Mouse (Mus musculus) WW6 (cell line): ENCODE data around the gene Msmp.
"Not testable (repeated sequence)": the region's sequence is repeated elsewhere in the genome, so short reads cannot be mapped to it uniquely, and the experiment has no call there.

Experiments
- DNase-seq: peaks from one replicate; pipeline ENCODE4 v3.0.0-alpha.2; 2013; ENCODE audit warnings: low read depth, low spot score

The Msmp gene

GRCm38 (mm10) chr4:43596597-43596996 lies 12.3 kb upstream of the Msmp start:
- not testable (repeated sequence) for DNase-seq

GRCm38 (mm10) chr4:43593453-43593852 lies 9.2 kb upstream of the Msmp start:
- DNase-seq: no peak

- DNase-seq: no peak
Measured at GRCm38 (mm10) chr4:43591961-43592360, 7.7 kb upstream of the Msmp start.

- no peak for DNase-seq
Measured at GRCm38 (mm10) chr4:43591543-43591942, 7.2 kb upstream of the Msmp start.

GRCm38 (mm10) chr4:43587681-43588080 lies 3.4 kb upstream of the Msmp start:
- no peak for DNase-seq

GRCm38 (mm10) chr4:43586411-43586810 lies 2.1 kb upstream of the Msmp start:
- DNase-seq: no peak

- DNase-seq: no peak
Measured at GRCm38 (mm10) chr4:43585682-43586081, 1.4 kb upstream of the Msmp start.

- DNase-seq: no peak
Measured at GRCm38 (mm10) chr4:43583421-43583820, 873 bp downstream of the Msmp start.

- DNase-seq: no peak
Measured at GRCm38 (mm10) chr4:43582241-43582640, 2.1 kb downstream of the Msmp start.

GRCm38 (mm10) chr4:43581381-43581780 lies 2.9 kb downstream of the Msmp start:
- DNase-seq: no peak

GRCm38 (mm10) chr4:43580721-43581120 lies 3.6 kb downstream of the Msmp start:
- no peak for DNase-seq

- no peak for DNase-seq
Measured at GRCm38 (mm10) chr4:43579731-43580130, 4.6 kb downstream of the Msmp start.

GRCm38 (mm10) chr4:43579256-43579655 lies 5.0 kb downstream of the Msmp start:
- DNase-seq: no peak

GRCm38 (mm10) chr4:43578376-43579204 lies 5.7 kb downstream of the Msmp start, which contains the start of the genes Rgp1 and Gba2:
TSS of gene Rgp1 (plus strand) at chr4:43578715.
TSS of gene Gba2 (minus strand) at chr4:43578873.
- DNase-seq: peak; percentile 74

- DNase-seq: no peak
Measured at GRCm38 (mm10) chr4:43577237-43577881, 6.9 kb downstream of the Msmp start.

GRCm38 (mm10) chr4:43575356-43575755 lies 8.9 kb downstream of the Msmp start:
- DNase-seq: no peak

GRCm38 (mm10) chr4:43573561-43573960 lies 10.7 kb downstream of the Msmp start:
- DNase-seq: no peak

- DNase-seq: no peak
Measured at GRCm38 (mm10) chr4:43571395-43572045, 12.8 kb downstream of the Msmp start.

GRCm38 (mm10) chr4:43567140-43567539 lies 17.2 kb downstream of the Msmp start:
- no peak for DNase-seq

GRCm38 (mm10) chr4:43564231-43564630 lies 20.1 kb downstream of the Msmp start:
- DNase-seq: no peak

GRCm38 (mm10) chr4:43563601-43563875 lies 20.8 kb downstream of the Msmp start:
- DNase-seq: no peak

- DNase-seq: no peak
Measured at GRCm38 (mm10) chr4:43562769-43563600, 21.3 kb downstream of the Msmp start.
